Mouse (Mus musculus): ENCODE results near the gene Rad51b.

GRCm38 (mm10) chr12:79782444-79783117 lies 485.5 kb downstream of the Rad51b start:
- TF ChIP-seq POLR2A (IDR thresholded peaks at IDR 0.05; ENCODE audit: borderline replicate concordance, extremely low read depth, low read depth, low read length) (no peak), CTCF (IDR thresholded peaks at IDR 0.05; ENCODE audit: insufficient read depth, low read length) (no peak)
